Mouse (Mus musculus) spleen, postnatal 14 days (tissue): ENCODE data around the gene Slit2.

Experiments used
- DNase-seq, 2 experiments: peaks; one replicate each; pipeline ENCODE4 v3.0.0; 2021 to 2022; ENCODE audit warnings: low spot score in 2 of 2

Gene Slit2

GRCm38 (mm10) chr5:47982941-47983701 lies at the start of gene Slit2:
Gene Slit2, plus strand, starts transcription at chr5:47983138.
- peak; percentile 19 to 31 for DNase-seq

DNA sequence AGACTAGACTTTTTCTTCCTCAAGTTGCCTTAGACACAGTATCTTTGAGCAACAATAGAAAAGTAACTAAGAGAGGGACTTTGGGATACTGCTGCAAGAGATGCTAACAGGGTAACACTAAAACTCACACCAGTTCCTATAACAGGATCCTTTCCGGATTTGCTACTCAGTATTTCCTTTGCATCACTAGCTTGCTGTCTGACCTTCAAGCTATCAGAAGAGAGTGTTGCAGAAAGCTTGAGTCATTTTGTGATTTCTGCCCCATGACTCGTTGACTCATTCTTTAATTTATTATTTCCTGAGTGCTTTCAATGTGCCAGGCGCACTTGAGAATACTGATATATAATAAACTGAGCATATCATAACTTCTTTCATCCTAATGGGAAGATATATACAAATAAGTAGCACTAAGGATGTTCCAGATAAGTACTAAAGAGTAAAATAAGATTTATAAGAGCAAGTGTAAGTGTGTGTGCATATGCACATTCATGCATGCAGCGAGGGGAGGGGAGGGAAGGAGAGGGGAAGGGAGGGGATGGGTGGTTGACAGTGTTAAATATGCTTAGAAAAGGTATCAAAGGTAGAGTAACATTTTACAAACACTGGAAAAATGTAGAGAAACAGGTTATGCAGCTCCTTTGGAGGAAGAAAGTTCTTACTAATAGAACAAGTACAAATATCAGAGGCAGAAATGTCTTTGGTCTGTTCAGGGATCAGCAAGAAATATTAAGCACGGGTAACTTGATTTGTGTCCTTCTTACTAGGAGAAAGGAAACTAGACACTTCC lies 44.2 kb upstream of the Slit2 start:
- no peak for DNase-seq

DNA sequence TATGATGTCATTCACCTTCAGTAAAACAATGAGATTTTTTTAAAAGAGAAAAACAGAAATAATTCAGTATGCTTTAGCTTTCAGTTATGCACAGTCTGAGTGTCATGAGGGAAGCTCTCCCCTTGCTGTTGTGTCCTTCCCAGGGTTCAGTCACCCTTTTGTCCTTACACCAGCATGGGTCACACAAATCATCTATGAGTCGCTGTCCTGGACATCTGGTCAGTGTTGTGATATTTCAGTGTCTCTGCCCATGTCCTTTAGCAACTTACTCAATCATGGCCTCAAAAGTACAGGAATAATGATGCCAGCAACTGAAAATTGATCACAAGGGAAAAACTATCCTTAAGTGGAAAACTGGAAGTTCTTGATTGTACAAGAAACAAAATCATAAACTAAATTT lies 26.5 kb upstream of the Slit2 start:
- DNase-seq: no peak

DNA sequence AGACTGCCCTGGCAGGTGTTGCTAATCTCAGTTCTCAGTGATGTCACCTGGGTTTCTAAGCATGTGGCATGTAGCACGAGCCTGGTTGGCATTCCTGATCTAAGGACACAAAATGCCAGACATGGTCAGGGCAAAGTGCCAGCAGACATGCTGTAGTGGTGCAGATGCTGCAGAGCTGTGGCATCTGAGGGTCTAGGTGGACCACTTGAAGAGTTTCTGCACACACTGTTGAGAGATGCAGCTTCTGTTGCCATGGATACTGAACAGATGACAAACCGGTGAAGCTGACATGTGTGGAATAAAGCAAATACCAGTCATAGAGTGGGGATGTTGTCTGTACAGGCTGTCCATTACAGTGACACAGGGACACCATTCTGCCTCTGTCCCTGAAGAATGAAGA lies 7.1 kb upstream of the Slit2 start:
- no peak for DNase-seq

DNA sequence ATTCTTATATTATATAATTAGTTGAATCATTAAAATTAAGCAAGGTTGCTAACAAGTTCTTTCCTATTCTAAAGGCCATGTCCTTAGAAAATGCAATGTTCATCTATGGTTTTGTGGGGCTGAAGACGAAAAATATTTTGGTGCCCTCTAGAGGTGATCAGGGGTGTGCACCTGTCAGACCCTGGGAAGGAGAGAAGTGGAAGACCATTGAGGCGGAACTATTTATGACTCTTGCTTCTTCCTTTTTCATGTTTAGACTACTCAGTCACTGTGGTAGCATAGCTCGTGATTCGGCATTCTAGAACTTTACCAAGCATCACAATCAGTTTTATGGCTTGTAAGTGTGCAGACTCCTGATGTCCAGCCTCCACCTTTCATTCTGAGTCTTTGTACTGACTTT lies 3.6 kb upstream of the Slit2 start:
- DNase-seq: no peak

DNA sequence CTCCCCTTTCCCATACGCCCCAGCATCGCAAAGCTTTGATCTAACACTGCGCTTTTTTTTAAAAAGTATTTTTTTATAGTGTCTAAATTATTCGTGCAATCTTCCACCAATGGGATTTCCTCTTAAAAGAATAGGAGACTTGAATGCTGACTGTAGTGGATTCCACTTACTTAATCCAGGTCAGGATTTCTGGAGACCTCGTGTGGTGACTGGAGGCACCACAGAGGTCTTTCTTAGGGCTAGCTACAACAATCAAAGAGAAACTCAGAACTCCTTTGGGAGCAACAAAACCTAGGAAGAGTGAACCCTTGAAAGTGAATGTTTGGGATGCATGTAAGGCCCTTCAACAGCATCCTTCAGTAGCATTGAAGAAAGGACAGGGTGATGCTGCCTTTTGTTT lies 2.5 kb upstream of the Slit2 start:
- DNase-seq: no peak

DNA sequence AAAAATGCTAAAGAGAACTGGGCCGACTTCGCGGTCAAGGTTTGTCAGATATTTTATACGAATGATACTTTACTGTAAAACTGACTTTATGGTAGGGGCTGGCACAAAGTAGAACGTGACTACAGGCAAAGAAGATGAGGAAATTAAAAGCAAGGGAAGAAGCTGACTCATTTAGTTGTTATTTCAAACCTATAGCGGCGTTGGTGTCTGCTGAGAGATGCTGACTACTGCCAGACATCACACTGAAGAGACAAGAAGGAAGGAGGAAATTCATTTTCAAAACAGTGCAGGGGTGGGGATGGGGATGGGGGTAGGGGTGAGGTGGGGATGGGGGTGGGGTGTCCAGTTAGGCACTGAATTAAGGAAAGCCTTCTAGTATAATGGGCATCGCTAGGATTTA lies 987 bp upstream of the Slit2 start:
- DNase-seq: no peak

DNA sequence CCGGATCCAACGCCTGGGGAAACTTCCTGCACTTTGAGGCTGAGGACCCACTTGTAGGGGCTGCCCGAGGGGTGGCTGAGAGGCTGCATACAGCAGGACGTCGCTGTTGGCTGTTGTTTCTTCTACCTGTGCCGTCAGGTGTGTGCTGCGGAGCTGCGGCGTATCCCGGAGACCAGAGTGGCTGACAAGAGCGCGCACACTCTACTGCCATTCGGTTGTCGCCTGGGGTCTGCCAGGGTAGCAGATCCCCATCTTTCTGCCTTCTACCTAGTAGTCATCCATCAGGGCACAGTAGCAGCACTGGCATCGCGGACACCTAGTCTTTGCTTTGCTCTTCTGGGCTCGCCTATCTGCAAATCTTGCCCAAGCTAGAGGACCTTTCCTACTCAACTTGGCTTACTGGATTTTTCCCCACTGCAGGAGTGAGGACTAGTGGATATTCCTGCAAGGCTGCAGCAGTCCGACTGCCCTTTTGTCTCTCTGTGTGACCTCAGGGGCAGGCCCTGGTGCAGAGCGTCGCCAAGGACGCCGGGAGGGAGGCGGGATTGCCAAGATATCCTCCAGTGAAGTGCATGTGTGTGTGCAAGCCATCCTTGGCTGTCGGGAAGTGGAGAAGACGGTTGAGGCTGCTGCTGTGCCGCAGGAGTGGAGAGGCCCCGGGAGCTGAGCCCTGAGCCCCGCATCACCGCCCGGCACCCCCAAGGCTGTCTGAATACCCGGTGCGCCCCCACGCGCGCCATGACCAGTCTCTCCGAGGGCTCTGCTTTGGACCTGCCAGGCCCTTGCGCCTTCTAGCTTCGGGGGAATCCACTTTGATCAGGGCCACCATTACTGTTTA lies 1.0 kb downstream of the Slit2 start:
- DNase-seq: no peak

- no peak for DNase-seq
Measured at GRCm38 (mm10) chr5:47984584-47985197, 1.8 kb downstream of the Slit2 start.

DNA sequence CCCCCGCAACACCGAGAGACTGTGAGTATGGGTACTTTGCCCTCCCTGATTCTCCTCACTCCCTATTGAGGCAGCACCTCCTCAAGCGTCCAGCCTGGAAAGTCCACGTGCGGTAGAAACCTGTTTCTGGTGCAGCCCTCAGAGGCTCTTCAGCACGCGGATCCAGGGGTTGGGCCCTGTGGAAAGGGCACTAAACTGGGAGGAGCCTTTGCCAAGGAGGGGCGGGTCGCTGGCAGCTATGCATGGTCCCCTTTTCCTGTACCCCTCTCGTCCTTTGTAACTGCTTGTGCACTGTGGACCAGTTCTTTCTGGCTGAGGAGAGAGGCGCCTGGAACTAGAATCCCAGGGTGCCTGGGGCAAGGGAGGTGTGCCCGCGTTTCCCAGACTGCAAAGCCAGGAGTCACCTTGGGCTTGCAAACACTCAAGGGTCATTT lies 2.3 kb downstream of the Slit2 start:
- DNase-seq: no peak

DNA sequence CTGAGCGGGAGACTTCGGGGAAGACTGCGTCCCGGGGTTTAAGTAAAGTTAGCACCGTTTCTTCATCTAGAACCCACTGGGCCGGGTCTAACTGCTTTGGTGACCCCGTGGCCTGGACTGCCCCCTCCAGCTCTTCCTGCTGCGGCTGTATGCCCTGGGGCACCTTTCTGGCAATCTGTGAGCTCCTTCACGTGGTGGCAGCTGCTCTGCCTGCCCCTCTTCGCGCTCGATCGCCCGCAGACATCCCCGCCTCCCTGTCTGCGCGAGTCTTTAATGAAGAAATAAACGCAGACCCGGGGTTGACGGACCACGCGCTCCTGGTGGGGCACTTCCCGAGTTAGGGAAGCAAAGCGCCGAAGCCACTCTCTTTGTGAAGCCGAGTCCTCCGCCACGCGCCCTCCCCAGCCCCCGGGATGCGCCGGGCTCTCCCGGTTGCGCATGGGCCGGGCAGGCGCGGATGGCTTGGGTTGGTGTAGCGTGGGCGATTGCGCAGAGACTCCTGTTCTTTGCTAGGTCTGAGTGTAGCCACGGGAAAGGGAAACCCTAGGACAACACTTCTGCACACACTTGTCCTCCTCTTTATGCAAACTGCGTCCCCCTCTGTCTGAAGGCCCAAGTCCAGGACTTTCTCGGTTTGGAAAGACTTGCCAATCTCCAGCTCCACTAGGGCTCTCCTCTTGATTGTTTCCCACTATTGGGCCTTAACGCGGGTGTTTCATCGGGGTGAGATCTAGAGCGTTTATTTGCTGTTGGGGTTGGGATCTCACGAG lies 3.1 kb downstream of the Slit2 start:
- no peak for DNase-seq

DNA sequence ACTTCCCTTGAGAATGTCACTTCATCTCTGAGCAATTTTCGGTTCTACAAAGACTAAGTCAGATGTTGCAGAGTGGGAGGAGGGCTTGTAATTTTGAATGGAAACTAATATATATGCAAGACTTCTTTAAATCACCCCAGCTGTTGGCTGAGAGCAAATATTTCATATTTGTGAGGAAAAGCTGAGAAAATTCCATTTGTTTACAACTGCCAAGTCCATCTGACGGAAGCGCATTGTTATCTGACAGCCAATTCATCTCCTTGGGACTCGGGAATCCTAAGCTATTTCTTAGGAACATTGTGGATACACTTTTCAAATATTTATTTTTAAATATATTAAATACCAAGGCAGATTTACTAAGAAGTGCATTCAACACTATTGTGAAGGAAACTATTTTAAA lies 8.0 kb downstream of the Slit2 start:
- DNase-seq: no peak

DNA sequence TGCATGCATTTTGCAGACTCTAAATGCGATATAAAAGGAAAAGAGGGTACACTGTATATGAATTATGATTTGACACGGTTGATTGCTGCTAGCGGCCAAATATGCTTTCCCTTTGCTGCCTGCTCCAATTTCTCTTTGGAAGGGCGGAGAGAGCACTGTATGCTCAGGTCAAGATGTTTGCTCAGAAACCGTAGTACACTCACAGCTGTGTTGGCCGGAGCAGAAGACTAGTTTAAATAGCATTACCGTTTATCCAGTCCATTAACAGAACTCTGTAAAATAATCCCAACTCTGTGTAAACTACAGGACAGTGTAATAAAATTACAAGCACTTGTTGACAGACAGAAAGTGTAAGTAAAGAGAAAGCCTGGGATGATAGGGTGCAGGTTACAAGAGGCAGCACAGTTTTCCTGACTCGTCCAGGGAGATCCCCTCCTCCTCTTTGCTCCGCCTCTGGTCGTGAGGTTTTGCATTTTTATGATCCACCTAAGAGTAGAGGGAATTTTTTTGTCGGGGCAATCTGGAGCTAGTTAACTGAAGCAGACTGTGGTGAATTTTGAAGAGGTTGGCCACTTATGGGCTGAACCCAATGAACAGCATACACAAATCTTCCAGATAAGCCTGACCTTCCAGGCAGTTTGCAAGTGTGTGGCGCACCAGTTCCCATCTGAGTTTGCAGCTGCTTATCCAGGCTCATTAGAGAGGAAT lies 20.9 kb downstream of the Slit2 start:
- DNase-seq: no peak

DNA sequence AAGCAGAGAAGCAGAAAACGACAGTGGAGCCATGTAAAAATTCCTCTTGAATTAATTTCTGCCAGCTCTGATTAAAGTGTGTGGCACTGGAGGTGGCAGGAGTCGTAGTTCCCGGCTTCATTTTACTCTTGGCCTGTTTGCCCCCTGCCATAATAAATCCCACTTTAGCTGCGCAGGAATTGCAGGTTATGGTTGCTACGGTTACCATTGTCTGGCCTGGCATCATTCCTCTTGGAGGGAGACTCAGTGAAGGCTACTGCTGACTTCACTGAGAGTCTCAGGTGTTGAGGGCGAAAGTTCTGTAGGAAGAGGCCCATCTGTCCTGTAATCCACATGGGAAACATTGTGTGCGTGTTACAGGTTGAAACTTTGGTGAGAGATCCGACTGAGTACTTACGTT lies 22.6 kb downstream of the Slit2 start:
- no peak for DNase-seq

DNA sequence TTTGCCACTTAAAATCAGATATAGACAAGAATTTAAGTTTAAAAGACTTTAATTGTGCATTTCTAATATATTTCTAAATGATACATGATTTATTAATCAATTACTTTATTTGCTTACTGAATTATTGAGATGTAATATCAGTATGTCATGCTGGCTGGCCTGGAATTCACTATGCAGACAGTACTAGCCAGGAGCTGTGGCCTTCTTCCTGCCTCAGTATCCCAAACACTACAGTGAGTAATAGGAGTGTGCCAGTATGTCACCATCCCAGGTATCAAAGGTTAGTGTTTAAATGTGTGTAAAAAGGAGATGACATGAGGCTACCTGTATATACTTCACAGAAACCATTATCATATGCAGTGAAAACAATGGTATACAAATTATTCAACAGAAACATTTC lies 23.1 kb downstream of the Slit2 start:
- no peak for DNase-seq

DNA sequence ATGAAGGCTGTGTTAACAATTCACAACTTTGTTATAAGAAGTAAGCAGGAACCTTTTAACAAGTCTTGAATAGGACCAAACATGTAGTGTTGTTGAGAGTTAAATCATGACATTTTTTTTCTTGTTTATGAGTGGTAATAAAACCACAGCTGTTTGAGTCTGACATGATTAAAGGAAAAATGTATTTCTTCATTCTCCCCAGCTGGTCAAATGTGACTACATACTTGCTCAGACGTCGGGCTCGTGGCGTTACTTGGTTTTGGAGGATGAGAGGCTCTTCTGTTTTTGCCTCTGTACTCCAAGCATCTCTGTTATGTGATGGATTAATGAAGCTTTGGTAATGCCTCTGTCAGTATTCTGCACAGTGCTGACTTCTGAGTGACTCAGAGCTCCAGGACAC lies 40.5 kb downstream of the Slit2 start:
- no peak for DNase-seq

DNA sequence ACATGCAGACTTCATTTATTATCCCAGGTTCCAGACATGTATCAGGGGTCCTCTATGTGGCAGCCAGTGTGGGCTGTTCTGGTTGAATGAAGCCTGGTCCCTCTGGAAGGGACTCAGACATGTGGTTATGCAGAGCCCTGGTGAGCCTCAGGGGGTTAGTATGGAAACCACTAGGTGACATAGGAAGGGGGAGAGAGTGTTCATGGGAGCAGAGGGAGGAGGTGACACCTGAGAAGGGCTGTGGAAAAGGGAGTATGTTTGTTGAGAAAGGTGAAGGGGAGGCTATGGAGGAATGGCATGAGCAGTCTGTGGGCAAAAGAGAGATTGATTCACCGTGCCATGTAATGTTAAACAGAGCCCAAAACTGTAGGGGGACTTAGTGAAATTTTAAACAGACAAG lies 51.9 kb downstream of the Slit2 start:
- no peak for DNase-seq

DNA sequence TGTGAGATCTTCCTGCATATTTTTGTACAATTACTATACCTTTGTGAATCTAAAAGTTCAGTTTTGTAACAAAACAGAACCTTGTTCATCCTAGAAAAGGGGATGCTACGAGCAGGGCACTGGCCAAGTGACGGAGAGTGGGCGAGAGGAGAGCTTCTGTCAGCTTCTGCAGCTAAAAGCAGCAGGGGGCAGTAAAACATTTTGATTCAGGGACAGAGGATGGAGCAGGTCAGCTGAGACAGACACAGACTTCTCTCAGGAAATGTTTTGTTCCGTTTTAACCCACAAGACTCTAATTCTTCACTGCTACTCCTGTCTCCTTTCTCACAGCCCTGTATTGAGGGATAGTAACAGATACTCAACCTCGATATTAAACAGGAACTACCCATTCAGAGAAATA lies 55.1 kb downstream of the Slit2 start:
- no peak for DNase-seq

GRCm38 (mm10) chr5:48048986-48049751 lies 66.2 kb downstream of the Slit2 start:
- no peak for DNase-seq
